Mouse (Mus musculus) lung, postnatal 0 days (tissue): ENCODE measurements at regions not wholly inside any gene's neighbourhood (a gene's known extent, or its start where the extent isn't known, plus 50 kb on each side); places are given as distances from the start of the nearest gene placed in this dataset.

ENCODE experiments used
- CTCF ChIP-seq: IDR thresholded peaks from 2 replicates; pipeline ENCODE4 v1.5.1; 2016; ENCODE audit warnings: antibody characterized with exemption, mild to moderate bottlenecking
- EP300 ChIP-seq: IDR thresholded peaks from 2 replicates; pipeline ENCODE4 v1.6.1; 2016; ENCODE audit warnings: antibody characterized with exemption, mild to moderate bottlenecking, control low read depth

DNA sequence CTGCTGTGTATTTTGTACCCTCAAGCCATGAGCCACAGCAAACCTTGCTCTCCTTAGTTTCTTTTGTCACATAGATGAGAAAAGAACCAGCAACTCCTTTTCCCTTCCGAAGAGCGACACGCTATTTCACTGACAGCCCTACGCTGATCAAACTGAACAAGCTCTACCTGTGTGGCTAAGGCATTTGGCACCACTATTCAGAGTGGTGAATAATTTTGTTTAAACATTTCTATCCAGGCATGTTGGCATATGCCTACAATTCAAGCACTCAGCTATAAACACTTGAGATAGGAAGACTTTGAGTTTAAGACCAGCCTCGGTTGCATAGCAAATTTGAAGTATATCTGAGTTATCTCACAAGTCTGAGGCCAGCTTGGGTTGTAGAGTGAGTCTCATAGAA is 95.2 kb downstream of the Mettl4 start:
- TF ChIP-seq CTCF (no peak), EP300 (no peak)
